Mouse (Mus musculus) intestine, embryonic 15.5 days (tissue): ENCODE measurements around the gene Eif2ak1. TPM values are rescaled to one million over a fixed set of nuclear protein-coding genes. Genes with fewer than 3 reads are reported as not detected.
"Not testable (repeated sequence)": the region's sequence is repeated elsewhere in the genome, so short reads cannot be mapped to it uniquely, and the experiment has no call there.

Experiments
- ATAC-seq: fragments of 200-750 bp; cut with Nextera tagmentation; 2 replicates; pipeline ENCODE4 v1.8.0; 2017; ENCODE audit warnings: moderate TSS enrichment, moderate library complexity
- H3K27ac ChIP-seq: fragments of 300-500 bp; sonication (generic); 2 replicates; pipeline ENCODE4 v1.5.1; 2015; ENCODE audit warnings: mild to moderate bottlenecking, inconsistent platforms
- H3K27me3 ChIP-seq: fragments of 300-500 bp; sonication (generic); replicated peaks from 2 replicates; pipeline ENCODE4 v1.6.1; 2015; ENCODE audit warnings: inconsistent platforms
- H3K36me3 ChIP-seq: fragments of 300-500 bp; sonication (generic); 2 replicates; pipeline ENCODE4 v1.6.1; 2015; ENCODE audit warnings: inconsistent platforms
- H3K4me1 ChIP-seq: fragments of 300-500 bp; sonication (generic); replicated peaks from 2 replicates; pipeline ENCODE4 v1.6.1; 2015; ENCODE audit warnings: inconsistent platforms
- H3K4me2 ChIP-seq: fragments of 300-500 bp; sonication (generic); replicated peaks from 2 replicates; pipeline ENCODE4 v1.6.1; 2015; ENCODE audit warnings: mild to moderate bottlenecking, inconsistent platforms
- H3K4me3 ChIP-seq: fragments of 300-500 bp; sonication (generic); replicated peaks from 2 replicates; pipeline ENCODE4 v1.5.1; 2015; ENCODE audit warnings: inconsistent platforms
- H3K9ac ChIP-seq: fragments of 300-500 bp; sonication (generic); 2 replicates; pipeline ENCODE4 v1.6.1; 2015; ENCODE audit warnings: inconsistent platforms
- H3K9me3 ChIP-seq: fragments of 300-500 bp; sonication (generic); 2 replicates; pipeline ENCODE4 v1.6.1; 2016; ENCODE audit warnings: inconsistent platforms
- WGBS: fragments of 180-500 bp; shearing (Covaris S2); methylation state at CpG from one replicate; pipeline ENCODE4 v1.1.7; 2015; 5-methylcytosine and 5-hydroxymethylcytosine counted together
- polyA plus RNA-seq: library from polyadenylated mRNA; unstranded; fragments of >200 nt; fragmentation: Nextera tagmentation; extraction: Ambion mirVana; gene quantifications from 2 replicates; pipeline ENCODE4 v1.2.1, GENCODE M21; 2015

The Eif2ak1 gene
- 32.4 and 32.6 TPM in 2 replicates for polyA plus RNA-seq

- ATAC-seq: peak; percentile 100
- Histone ChIP-seq H3K27me3 (no peaks in the 10 kb centered on the region), H3K36me3 (no peaks in the 10 kb centered on the region), H3K27ac (peak within 1 kb of the TSS; percentile 46), H3K4me3 (peak within 1 kb of the TSS; percentile 75), H3K9ac (peak within 1 kb of the TSS; percentile 77), H3K4me2 (peak within 1 kb of the TSS; percentile 84), H3K4me1 (peaks cover 5% of the 10 kb centered on the region), H3K9me3 (no peaks in the 10 kb centered on the region)
- WGBS: under 1% methylated on average over 37 of the region's 37 CpGs
Observed at GRCm38 (mm10) chr5:143817116-143817930, at the start of gene Eif2ak1. Gene Eif2ak1 (plus strand): TSS chr5:143817788.

DNA sequence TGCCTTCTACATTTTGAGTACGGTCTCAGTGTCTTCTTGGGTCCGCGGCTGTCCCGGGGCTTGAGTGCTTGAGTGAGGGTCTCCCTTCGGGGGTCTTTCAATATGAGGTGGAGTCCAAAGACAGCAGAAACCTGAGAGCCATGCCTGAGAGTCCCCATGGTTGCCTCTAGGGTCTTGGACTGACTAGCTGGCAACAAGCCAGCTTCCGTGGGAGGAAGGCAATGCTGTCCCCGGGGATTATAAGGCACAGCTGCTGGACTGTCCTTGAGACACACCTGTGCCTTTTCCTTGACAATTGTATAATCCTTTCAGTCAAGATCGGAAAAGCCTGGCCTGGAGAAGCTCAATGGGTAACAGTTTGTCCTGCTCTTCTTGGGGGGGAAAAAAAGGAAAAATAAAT, 35.6 kb upstream of the Eif2ak1 start:
- H3K36me3 ChIP-seq: no peaks in the 10 kb centered on the region
- no peak overlapping the region for H3K27ac ChIP-seq
- H3K4me3 ChIP-seq: no peak overlapping the region
- ATAC-seq: no peak
- H3K9me3 ChIP-seq: no peaks in the 10 kb centered on the region
- H3K27me3 ChIP-seq: no peaks in the 10 kb centered on the region
- no peak overlapping the region for H3K4me2 ChIP-seq
- WGBS: 77% methylated on average over 8 of the region's 8 CpGs
- no peaks in the 10 kb centered on the region for H3K4me1 ChIP-seq
- H3K9ac ChIP-seq: no peak overlapping the region

GRCm38 (mm10) chr5:143785391-143785790, 32.2 kb upstream of the Eif2ak1 start:
- no peaks in the 10 kb centered on the region for H3K36me3 ChIP-seq
- H3K9me3 ChIP-seq: no peaks in the 10 kb centered on the region
- 73% methylated on average over 6 of the region's 6 CpGs for WGBS
- H3K9ac ChIP-seq: no peak overlapping the region
- no peaks in the 10 kb centered on the region for H3K4me1 ChIP-seq
- no peak overlapping the region for H3K4me3 ChIP-seq
- no peak overlapping the region for H3K27ac ChIP-seq
- H3K27me3 ChIP-seq: no peaks in the 10 kb centered on the region
- no peak overlapping the region for H3K4me2 ChIP-seq
- ATAC-seq: no peak

GRCm38 (mm10) chr5:143801216-143801615, 16.4 kb upstream of the Eif2ak1 start:
- ATAC-seq, H3K36me3 ChIP-seq: not testable (repeated sequence)

GRCm38 (mm10) chr5:143804056-143804765, 13.4 kb upstream of the Eif2ak1 start:
- Histone ChIP-seq H3K9me3 (no peaks in the 10 kb centered on the region), H3K27me3 (no peaks in the 10 kb centered on the region), H3K27ac (no peak overlapping the region), H3K36me3 (no peaks in the 10 kb centered on the region), H3K9ac (no peak overlapping the region), H3K4me2 (no peak overlapping the region), H3K4me1 (no peaks in the 10 kb centered on the region), H3K4me3 (no peak overlapping the region)
- 87% methylated on average over 18 of the region's 18 CpGs for WGBS
- no peak for ATAC-seq

More at GRCm38 (mm10) chr5:143801216-143801615, 16.4 kb upstream of the Eif2ak1 start:
- H3K4me1 ChIP-seq, H3K27ac ChIP-seq, H3K9ac ChIP-seq, H3K4me2 ChIP-seq, H3K9me3 ChIP-seq, H3K27me3 ChIP-seq, H3K4me3 ChIP-seq: not testable (repeated sequence)
- WGBS: 88% methylated on average over 6 of the region's 6 CpGs

DNA sequence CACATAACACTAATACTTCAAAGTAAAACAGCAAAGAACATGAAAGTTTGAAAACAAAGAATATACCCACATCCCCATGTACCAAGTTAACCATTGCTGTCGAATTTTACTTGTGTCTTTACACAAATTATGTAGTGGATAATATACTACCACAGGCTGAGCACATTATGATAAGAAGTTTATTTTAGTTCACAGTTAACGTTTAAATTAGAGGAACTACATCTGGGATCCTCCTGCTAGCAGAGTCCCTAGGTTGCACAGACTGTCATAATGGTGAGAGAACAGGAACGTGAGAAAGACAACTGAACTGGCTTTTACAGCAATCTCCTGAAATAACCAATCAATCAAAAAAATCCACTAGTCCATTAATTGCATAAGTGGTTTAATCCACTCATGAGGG, 10.3 kb upstream of the Eif2ak1 start:
- Histone ChIP-seq H3K4me2 (no peak overlapping the region), H3K4me3 (no peak overlapping the region), H3K4me1 (no peaks in the 10 kb centered on the region), H3K9ac (no peak overlapping the region), H3K36me3 (no peaks in the 10 kb centered on the region), H3K9me3 (no peaks in the 10 kb centered on the region), H3K27ac (no peak overlapping the region), H3K27me3 (no peaks in the 10 kb centered on the region)
- 55% methylated on average over 3 of the region's 3 CpGs for WGBS
- no peak for ATAC-seq

GRCm38 (mm10) chr5:143809421-143810090, 8.0 kb upstream of the Eif2ak1 start:
- Histone ChIP-seq H3K27me3 (no peaks in the 10 kb centered on the region), H3K4me1 (no peaks in the 10 kb centered on the region), H3K4me2 (no peak overlapping the region), H3K36me3 (no peaks in the 10 kb centered on the region), H3K9me3 (no peaks in the 10 kb centered on the region), H3K9ac (no peak overlapping the region), H3K4me3 (no peak overlapping the region), H3K27ac (no peak overlapping the region)
- no peak for ATAC-seq
- WGBS: 86% methylated on average over 3 of the region's 3 CpGs

GRCm38 (mm10) chr5:143811653-143812052, 5.9 kb upstream of the Eif2ak1 start:
- no peak overlapping the region for H3K9ac ChIP-seq
- no peak overlapping the region for H3K4me2 ChIP-seq
- H3K4me3 ChIP-seq: no peak overlapping the region
- no peak overlapping the region for H3K27ac ChIP-seq
- no peaks in the 10 kb centered on the region for H3K27me3 ChIP-seq
- no peaks in the 10 kb centered on the region for H3K4me1 ChIP-seq
- ATAC-seq: no peak
- no peaks in the 10 kb centered on the region for H3K36me3 ChIP-seq
- 88% methylated on average over 5 of the region's 5 CpGs for WGBS
- no peaks in the 10 kb centered on the region for H3K9me3 ChIP-seq

DNA sequence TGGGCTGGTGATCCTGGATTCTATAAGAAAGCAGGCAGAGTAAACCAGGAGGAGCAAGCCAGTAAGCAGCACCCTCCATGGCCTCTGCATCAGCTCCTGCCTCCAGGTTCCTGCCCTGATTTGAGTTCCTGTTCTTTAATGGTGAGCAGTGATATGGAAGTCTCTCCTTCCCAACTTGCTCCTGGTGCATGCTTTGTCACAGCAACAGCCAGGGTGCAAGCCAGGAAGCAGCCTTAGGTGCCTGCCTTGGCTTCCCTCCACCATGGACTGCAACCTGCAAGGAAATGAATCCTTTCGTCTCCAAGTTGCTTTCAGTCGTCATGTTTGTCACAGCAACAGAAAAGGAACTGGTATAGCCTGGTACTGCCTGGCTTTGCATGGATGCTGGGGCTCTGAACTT, 3.0 kb upstream of the Eif2ak1 start:
- no peaks in the 10 kb centered on the region for H3K9me3 ChIP-seq
- H3K9ac ChIP-seq: no peak overlapping the region
- no peaks in the 10 kb centered on the region for H3K36me3 ChIP-seq
- H3K4me3 ChIP-seq: no peak overlapping the region
- whole genome bisulfite sequencing: 71% methylated on average over 2 of the region's 2 CpGs
- H3K27ac ChIP-seq: no peak overlapping the region
- peaks cover 5% of the 10 kb centered on the region for H3K4me1 ChIP-seq
- ATAC-seq: no peak
- no peak overlapping the region for H3K4me2 ChIP-seq
- H3K27me3 ChIP-seq: no peaks in the 10 kb centered on the region

DNA sequence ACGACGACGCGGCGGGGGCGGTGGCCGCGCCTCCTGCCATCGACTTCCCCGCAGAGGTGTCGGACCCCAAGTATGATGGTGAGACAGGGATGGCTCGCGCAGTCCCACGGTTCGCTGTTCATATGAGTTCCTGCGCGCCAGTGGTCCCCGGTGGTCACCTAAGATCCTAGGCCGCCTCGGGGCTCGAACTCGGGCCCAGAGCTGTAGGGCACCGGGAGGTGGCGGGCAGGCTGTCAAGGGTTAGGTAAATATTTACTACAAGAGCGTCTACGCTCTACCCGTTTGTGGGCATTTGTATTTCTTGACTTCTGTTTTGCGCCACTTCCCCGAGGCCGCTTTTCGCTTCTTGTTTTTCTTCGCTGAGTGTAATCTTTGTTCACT, 333 bp downstream of the Eif2ak1 start:
- ATAC-seq: peak; percentile 77
- WGBS: under 1% methylated on average over 32 of the region's 32 CpGs

GRCm38 (mm10) chr5:143818461-143818860, 873 bp downstream of the Eif2ak1 start:
- H3K9ac ChIP-seq: peak overlapping the region; percentile 77
- no peak for ATAC-seq
- peak overlapping the region; percentile 66 for H3K4me2 ChIP-seq
- peaks cover 5% of the 10 kb centered on the region for H3K4me1 ChIP-seq
- no peaks in the 10 kb centered on the region for H3K9me3 ChIP-seq
- no peaks in the 10 kb centered on the region for H3K27me3 ChIP-seq
- no peak overlapping the region for H3K27ac ChIP-seq
- H3K4me3 ChIP-seq: peak overlapping the region; percentile 75
- 6% methylated on average over 10 of the region's 10 CpGs for WGBS
- H3K36me3 ChIP-seq: no peaks in the 10 kb centered on the region

More for the DNA sequence above, 333 bp downstream of the Eif2ak1 start:
- Histone ChIP-seq H3K4me1 (peaks cover 5% of the 10 kb centered on the region), H3K4me2 (peak overlapping the region; percentile 66), H3K4me3 (peak overlapping the region; percentile 75), H3K27ac (peak overlapping the region; percentile 46), H3K36me3 (no peaks in the 10 kb centered on the region), H3K9ac (peak overlapping the region; percentile 77), H3K27me3 (no peaks in the 10 kb centered on the region), H3K9me3 (no peaks in the 10 kb centered on the region)

DNA sequence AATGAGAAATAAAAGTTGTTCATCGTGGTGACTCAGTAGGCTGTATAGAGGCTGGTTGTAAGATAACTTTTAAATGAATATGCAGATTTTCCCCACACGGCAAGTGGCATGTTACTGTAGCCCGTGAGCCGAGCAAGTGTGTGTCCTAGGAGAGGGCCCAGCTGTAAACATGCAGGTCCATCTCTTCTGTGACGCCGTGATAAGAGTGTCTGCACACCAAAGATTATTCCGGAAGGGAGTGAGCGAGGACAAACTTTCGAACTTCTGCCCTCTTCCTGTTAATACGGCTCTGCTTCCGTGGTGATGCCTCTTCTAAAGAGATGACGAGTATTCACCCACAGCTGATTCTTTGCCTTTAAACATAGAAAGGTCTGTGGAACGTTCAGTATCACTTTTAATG, 1.4 kb downstream of the Eif2ak1 start:
- ATAC-seq: no peak
- no peak overlapping the region for H3K27ac ChIP-seq
- peak overlapping the region; percentile 66; the same call in 1 of the 2 replicates for H3K4me2 ChIP-seq
- H3K36me3 ChIP-seq: no peaks in the 10 kb centered on the region
- WGBS: 72% methylated on average over 13 of the region's 13 CpGs
- no peak overlapping the region for H3K4me3 ChIP-seq
- no peaks in the 10 kb centered on the region for H3K9me3 ChIP-seq
- H3K27me3 ChIP-seq: no peaks in the 10 kb centered on the region
- H3K4me1 ChIP-seq: peaks cover 5% of the 10 kb centered on the region
- H3K9ac ChIP-seq: no peak overlapping the region
